Mouse (Mus musculus) cerebellum, adult 2 months (tissue): ENCODE measurements around the gene St6galnac3. TPM values are rescaled to one million over a fixed set of nuclear protein-coding genes. Genes with fewer than 3 reads are reported as not detected.
A peak's percentile ranks its signal among the peaks of the same experiment; 100 is the strongest.

Source experiments
- DNase-seq, 2 experiments: peaks; one replicate each; pipeline ENCODE4 v3.0.0; 2021
- H3K27ac ChIP-seq: fragments of 200-500 bp; 2 replicates; pipeline ENCODE4 v1.5.1; 2012; ENCODE audit warnings: low read length, control low read depth, inconsistent platforms; ENCODE audit not compliant: insufficient read depth
- H3K27me3 ChIP-seq: fragments of 200-500 bp; 2 replicates; pipeline ENCODE4 v1.6.1; 2012; ENCODE audit warnings: inconsistent platforms, mild to moderate bottlenecking, low read length, moderate library complexity; ENCODE audit not compliant: control insufficient read depth, insufficient read depth
- H3K4me1 ChIP-seq: fragments of 200-500 bp; 2 replicates; pipeline ENCODE4 v1.6.1; 2011; ENCODE audit warnings: low read length; ENCODE audit not compliant: control insufficient read depth, insufficient read depth
- H3K4me3 ChIP-seq: fragments of 200-500 bp; replicated peaks from 2 replicates; pipeline ENCODE3; 2011; ENCODE audit warnings: mild to moderate bottlenecking, low read depth, low read length, control low read depth; ENCODE audit not compliant: insufficient read depth
- CTCF ChIP-seq: fragments of 200-500 bp; IDR thresholded peaks from 2 replicates; pipeline ENCODE4 v1.5.1; 2011; ENCODE audit warnings: low read depth, mild to moderate bottlenecking, control low read depth, low read length, moderate library complexity, borderline replicate concordance; ENCODE audit not compliant: insufficient read depth
- POLR2A ChIP-seq: fragments of 200-500 bp; IDR thresholded peaks from 2 replicates; pipeline ENCODE4 v1.6.1; 2011; ENCODE audit warnings: low read length, control low read depth, borderline replicate concordance; ENCODE audit not compliant: insufficient read depth
- WGBS: fragments of 180-500 bp; shearing (Covaris S2); methylation state at CpG from one replicate; pipeline ENCODE4 v1.1.7; 2018; 5-methylcytosine and 5-hydroxymethylcytosine counted together
- polyA plus RNA-seq: library from polyadenylated mRNA; depleted of rRNA; stranded (reverse); fragments of >200 nt; gene quantifications from 2 replicates; pipeline ENCODE4 v1.2.3, GENCODE M21; 2012

St6galnac3 gene
- polyA plus RNA-seq, 1 experiment, result 14.6 TPM

GRCm38 (mm10) chr3:153353313-153354103 lies 371.5 kb downstream of the St6galnac3 start:
- Histone ChIP-seq H3K27ac (no peak overlapping the region), H3K27me3 (no peaks in the 10 kb centered on the region), H3K4me3 (no peak overlapping the region), H3K4me1 (peaks cover 2% of the 10 kb centered on the region; the same call in 1 of the 2 replicates)
- TF ChIP-seq POLR2A (no peak), CTCF (no peak)
- DNase-seq, result no peak
- WGBS, result 89% methylated on average over 16 of the region's 16 CpGs

DNA sequence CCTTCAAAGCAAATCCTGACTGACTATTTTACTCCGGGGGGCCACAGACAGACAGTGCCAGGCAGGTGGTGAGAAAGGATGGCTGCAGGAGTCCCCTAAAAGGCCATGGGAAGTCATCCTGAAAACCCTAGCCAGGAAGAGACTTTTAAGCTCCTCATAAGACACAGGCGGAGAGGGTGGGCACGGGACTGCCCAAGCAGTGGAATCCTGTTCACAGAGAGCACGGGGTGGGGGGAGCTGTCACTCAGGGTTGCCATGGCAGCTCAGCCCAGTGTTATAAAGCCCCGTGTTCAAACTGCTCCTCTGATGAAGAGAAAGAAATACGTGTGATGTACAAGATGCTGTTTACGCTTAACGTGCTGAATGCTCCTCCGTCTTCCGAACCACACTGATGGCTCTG lies 375.0 kb downstream of the St6galnac3 start:
- Histone ChIP-seq H3K4me3 (no peak overlapping the region), H3K27ac (no peak overlapping the region), H3K4me1 (peaks cover 2% of the 10 kb centered on the region; the same call in 1 of the 2 replicates), H3K27me3 (no peaks in the 10 kb centered on the region)
- no peak for TF ChIP-seq CTCF
- no peak for TF ChIP-seq POLR2A
- DNase-seq, result no peak
- 56% methylated on average over 10 of the region's 10 CpGs for WGBS

GRCm38 (mm10) chr3:153348797-153349465 lies 376.0 kb downstream of the St6galnac3 start:
- Histone ChIP-seq H3K27me3 (no peaks in the 10 kb centered on the region), H3K27ac (no peak overlapping the region), H3K4me1 (peaks cover 2% of the 10 kb centered on the region; the same call in 1 of the 2 replicates), H3K4me3 (no peak overlapping the region)
- no peak for DNase-seq
- TF ChIP-seq POLR2A (no peak), CTCF (0 out of 2 replicates have a peak, but pooled peaks have one; percentile 4)
- 91% methylated on average over 9 of the region's 9 CpGs for whole genome bisulfite sequencing

DNA sequence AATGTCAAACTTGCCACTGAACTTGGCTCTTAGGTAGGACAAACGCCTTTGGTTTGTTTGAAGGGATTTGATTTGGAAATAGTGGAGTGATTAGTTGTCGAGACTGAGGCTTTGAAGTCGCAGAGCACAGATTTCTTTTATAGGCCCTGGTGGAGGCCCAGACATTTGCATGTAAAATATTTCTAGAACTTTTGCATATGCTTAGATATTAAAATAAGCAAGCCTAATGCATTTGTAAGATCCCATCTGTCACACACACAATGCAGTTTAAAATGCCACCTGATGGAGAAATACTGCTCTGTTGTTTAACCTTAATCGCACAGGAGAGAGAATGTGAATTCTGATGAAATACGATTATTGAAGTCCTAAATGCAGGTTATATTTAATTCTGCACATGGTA lies 380.0 kb downstream of the St6galnac3 start:
- WGBS, result 85% methylated on average over 5 of the region's 5 CpGs
- no peak for DNase-seq
- no peaks in the 10 kb centered on the region for H3K27me3 ChIP-seq
- H3K4me3 ChIP-seq, result no peak overlapping the region
- no peak for TF ChIP-seq CTCF
- TF ChIP-seq POLR2A, result no peak
- no peak overlapping the region for H3K27ac ChIP-seq
- no peaks in the 10 kb centered on the region for H3K4me1 ChIP-seq

DNA sequence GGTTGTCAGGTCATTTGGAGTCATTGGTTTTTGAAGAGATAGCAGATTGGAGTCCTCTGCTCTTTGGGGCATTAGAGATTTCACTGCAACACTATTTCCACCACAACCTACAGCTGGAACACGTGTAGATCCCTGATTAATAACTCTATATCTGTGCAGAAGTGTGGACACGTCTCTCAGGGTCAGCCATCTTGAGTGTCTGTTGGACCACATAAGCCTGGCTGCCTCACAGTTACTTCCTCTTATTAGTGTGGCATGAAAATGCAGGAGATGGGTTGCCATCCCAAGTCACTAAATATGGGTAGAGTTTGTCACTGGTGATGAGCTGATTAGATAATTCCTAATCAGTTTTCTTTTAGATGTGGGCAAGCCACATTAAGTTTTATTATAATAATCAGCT lies 385.0 kb downstream of the St6galnac3 start:
- DNase-seq, result no peak
- WGBS, result 79% methylated on average over 2 of the region's 2 CpGs
- no peak for TF ChIP-seq CTCF
- TF ChIP-seq POLR2A, result no peak

GRCm38 (mm10) chr3:153339091-153339490 lies 385.9 kb downstream of the St6galnac3 start:
- 62% methylated on average over 12 of the region's 12 CpGs for WGBS
- no peak for TF ChIP-seq CTCF
- no peak for TF ChIP-seq POLR2A
- Histone ChIP-seq H3K4me3 (no peak overlapping the region), H3K4me1 (peaks cover 8% of the 10 kb centered on the region), H3K27me3 (no peaks in the 10 kb centered on the region), H3K27ac (no peak overlapping the region)
- DNase-seq, result no peak

More for the DNA sequence above, 385.0 kb downstream of the St6galnac3 start:
- Histone ChIP-seq H3K4me1 (peaks cover 5% of the 10 kb centered on the region; the same call in 1 of the 2 replicates), H3K4me3 (no peak overlapping the region), H3K27me3 (no peaks in the 10 kb centered on the region), H3K27ac (no peak overlapping the region)

- WGBS, result 91% methylated on average over 3 of the region's 3 CpGs
- DNase-seq, result no peak
- no peaks in the 10 kb centered on the region for H3K27me3 ChIP-seq
- TF ChIP-seq CTCF, result no peak
- TF ChIP-seq POLR2A, result no peak
- H3K27ac ChIP-seq, result no peak overlapping the region
- H3K4me1 ChIP-seq, result peaks cover 12% of the 10 kb centered on the region
- H3K4me3 ChIP-seq, result no peak overlapping the region
These were observed 387.2 kb downstream of the St6galnac3 start for GRCm38 (mm10) chr3:153337779-153338178.
